Mouse (Mus musculus) embryonic fibroblast, embryonic 13.5 days (primary cell): Measurements from ENCODE around the gene Epsti1. TPM values are rescaled to one million over a fixed set of nuclear protein-coding genes. Genes with fewer than 3 reads are reported as not detected.

ENCODE experiments used
- H3K27ac ChIP-seq: 2 replicates; pipeline ENCODE4 v1.5.1; 2012; ENCODE audit warnings: low read length, control low read depth, inconsistent platforms; ENCODE audit not compliant: insufficient read depth
- H3K4me1 ChIP-seq: 2 replicates; pipeline ENCODE4 v1.6.1; 2011; ENCODE audit warnings: low read length; ENCODE audit not compliant: control insufficient read depth, insufficient read depth
- H3K4me3 ChIP-seq: 2 replicates; pipeline ENCODE4 v1.5.1; 2011; ENCODE audit warnings: mild to moderate bottlenecking, control low read depth, low read length; ENCODE audit not compliant: insufficient read depth
- CTCF ChIP-seq: IDR thresholded peaks from 2 replicates; pipeline ENCODE4 v1.5.1; 2011; ENCODE audit warnings: mild to moderate bottlenecking, control low read depth, low read length, moderate library complexity, borderline replicate concordance; ENCODE audit not compliant: insufficient read depth
- POLR2A ChIP-seq: IDR thresholded peaks from 2 replicates; pipeline ENCODE4 v1.6.1; 2011; ENCODE audit warnings: low read depth, mild to moderate bottlenecking, control low read depth, low read length, moderate library complexity
- polyA plus RNA-seq: library from polyadenylated mRNA; stranded (reverse); fragments of >200 nt; gene quantifications from 2 replicates; pipeline ENCODE4 v1.2.4, GENCODE M21; 2011; ENCODE audit warnings: low read depth; ENCODE audit not compliant: missing spikeins, insufficient read length

Gene Epsti1
- polyA plus RNA-seq, 1 experiment, result 0.37 TPM

DNA sequence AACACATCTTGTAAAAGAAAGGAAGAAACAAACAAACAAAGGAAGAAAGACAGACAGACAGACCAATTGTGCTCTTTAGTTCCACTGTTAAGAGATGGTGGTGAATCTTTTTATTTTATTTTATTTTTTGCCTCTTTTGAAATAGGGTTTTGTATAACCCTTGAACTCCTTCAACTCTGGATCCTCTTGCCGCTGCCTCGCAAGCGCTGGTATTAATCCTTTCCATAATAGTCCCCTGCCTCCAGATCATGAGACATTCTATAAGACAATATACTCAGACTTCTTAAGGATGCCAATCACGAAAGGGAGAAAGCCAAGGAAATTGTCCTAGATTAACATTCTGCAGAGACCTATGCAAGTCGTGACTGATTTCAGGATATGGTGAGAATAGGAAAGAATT lies 11.7 kb downstream of the Epsti1 start:
- no peak overlapping the region for H3K4me3 ChIP-seq
- TF ChIP-seq CTCF (no peak), POLR2A (no peak)
- no peak overlapping the region for H3K27ac ChIP-seq
- no peaks in the 10 kb centered on the region for H3K4me1 ChIP-seq

- no peak for TF ChIP-seq POLR2A
- TF ChIP-seq CTCF, result no peak
- no peak overlapping the region for H3K27ac ChIP-seq
- H3K4me3 ChIP-seq, result no peak overlapping the region
- no peaks in the 10 kb centered on the region for H3K4me1 ChIP-seq
Observed at GRCm38 (mm10) chr14:77921641-77922040, 17.6 kb downstream of the Epsti1 start.

GRCm38 (mm10) chr14:77923076-77923865 lies 19.2 kb downstream of the Epsti1 start:
- Histone ChIP-seq H3K4me3 (no peak overlapping the region), H3K27ac (no peak overlapping the region; the same call in 1 of the 2 replicates), H3K4me1 (no peaks in the 10 kb centered on the region)
- TF ChIP-seq POLR2A (no peak; the same call in 1 of the 2 replicates), CTCF (no peak)

- H3K27ac ChIP-seq, result no peak overlapping the region
- TF ChIP-seq POLR2A (no peak), CTCF (no peak)
Observed at GRCm38 (mm10) chr14:77925414-77925813, 21.4 kb downstream of the Epsti1 start.

DNA sequence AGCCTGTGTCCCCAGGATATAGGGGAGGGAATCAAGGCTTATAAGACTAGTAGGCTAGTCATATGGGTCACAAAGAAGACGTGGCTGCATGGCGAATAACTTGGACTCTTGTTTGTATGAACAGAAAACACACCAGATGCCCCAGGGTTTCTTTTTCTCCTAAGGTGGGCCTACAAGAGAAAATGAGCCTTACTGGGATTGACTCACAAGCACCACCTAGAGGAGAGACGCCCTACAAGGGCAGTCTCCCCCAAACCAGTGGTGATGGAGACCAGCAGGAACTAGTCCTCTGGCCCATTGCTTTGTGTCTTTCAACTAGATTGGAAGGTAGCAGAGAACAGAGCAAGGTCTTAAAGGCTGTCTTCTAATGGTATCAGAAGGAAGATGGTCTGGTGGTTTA lies 22.7 kb downstream of the Epsti1 start:
- Histone ChIP-seq H3K4me3 (no peak overlapping the region), H3K4me1 (no peaks in the 10 kb centered on the region), H3K27ac (no peak overlapping the region)
- no peak for TF ChIP-seq POLR2A
- TF ChIP-seq CTCF, result no peak

More at GRCm38 (mm10) chr14:77925414-77925813, 21.4 kb downstream of the Epsti1 start:
- Histone ChIP-seq H3K4me1 (no peaks in the 10 kb centered on the region), H3K4me3 (no peak overlapping the region)

DNA sequence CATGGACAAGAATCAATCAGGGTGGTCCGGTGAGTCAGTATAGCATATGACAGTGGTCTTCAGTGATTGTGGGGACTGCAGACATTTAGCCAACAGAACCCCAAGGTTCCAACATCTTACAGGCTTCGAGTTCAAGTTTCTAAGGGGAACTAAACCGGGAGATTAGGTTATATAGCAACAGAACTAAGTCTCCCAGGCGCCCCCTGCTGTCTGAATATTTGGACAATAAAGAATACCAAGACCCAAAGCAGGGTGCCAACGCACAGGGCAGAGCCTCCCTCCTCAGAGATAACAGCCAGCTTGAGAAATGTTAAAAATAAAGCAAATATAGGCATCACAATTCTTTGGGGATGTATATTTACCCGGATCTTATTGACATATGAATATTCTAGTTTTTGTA lies 24.0 kb downstream of the Epsti1 start:
- Histone ChIP-seq H3K4me3 (no peak overlapping the region), H3K27ac (no peak overlapping the region), H3K4me1 (no peaks in the 10 kb centered on the region)
- TF ChIP-seq CTCF (no peak), POLR2A (no peak)

DNA sequence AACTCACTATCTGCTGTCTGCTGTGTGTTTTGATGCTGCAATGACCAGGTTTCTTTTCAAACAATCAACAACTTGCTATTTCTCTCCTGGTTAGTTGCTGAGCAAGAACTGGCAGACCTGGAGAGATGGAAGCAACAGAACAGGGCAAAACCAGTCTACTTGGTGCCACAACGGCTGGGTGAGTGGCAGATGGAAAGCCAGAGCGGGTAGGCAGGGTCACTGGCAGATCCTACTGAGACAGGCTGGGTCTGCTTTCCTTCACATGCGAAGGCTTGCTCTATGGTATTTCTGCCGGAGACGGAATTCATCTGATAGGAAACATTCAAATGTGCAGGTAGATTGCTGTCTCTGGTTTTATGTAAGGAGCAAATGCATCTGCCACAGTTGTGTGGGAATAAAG lies 24.6 kb downstream of the Epsti1 start:
- Histone ChIP-seq H3K4me3 (no peak overlapping the region), H3K27ac (no peak overlapping the region), H3K4me1 (no peaks in the 10 kb centered on the region)
- no peak for TF ChIP-seq POLR2A
- no peak for TF ChIP-seq CTCF

- Histone ChIP-seq H3K4me3 (no peak overlapping the region), H3K4me1 (no peaks in the 10 kb centered on the region), H3K27ac (no peak overlapping the region)
- TF ChIP-seq POLR2A (no peak), CTCF (no peak)
Observed at GRCm38 (mm10) chr14:77929139-77929678, 25.2 kb downstream of the Epsti1 start.

DNA sequence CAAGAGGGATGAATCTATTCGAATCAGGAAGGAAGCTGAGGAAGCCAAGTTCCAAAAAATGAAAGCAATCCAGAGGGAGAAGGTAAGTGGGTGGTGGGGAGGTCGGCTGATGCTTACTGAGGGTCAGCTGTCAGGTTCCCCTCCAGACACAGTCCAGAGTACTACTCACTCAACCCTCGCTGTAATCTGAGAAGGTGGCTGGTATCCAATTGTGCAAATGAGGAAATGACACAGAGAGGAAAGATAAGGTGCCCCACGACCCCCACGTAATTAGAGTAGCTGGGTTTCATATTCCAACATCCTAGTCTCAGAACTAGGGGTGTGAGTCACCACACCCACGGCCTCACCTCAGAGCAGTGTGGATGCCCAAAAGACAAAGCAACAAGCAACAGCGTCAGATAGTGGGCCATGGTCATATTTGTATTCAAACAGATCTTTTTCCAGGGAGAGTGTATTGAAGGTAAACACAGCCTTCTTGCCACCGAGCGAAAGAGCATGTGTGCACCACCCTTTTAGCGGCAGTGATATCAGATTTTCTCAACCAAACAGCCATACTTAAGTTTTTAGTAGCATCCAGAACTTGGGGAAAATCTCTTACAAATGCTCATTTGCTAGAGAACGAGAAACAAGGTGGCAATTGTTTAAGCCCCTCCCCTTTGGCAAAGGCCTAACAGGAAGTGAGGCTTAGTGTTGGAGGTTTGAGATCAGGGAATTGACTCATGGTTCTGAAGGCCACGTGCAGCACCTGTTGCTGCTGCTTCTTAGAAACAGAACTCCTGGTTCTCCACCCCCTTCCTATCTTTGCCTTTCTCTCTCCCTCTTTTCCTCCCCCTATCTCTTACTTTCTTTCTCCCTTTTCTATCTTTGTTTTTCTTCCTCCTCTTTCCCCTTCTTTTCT lies 28.4 kb downstream of the Epsti1 start:
- no peak overlapping the region for H3K27ac ChIP-seq

GRCm38 (mm10) chr14:77933243-77933642 lies 29.2 kb downstream of the Epsti1 start:
- no peak overlapping the region for H3K4me3 ChIP-seq
- no peak for TF ChIP-seq CTCF
- no peak for TF ChIP-seq POLR2A
- H3K27ac ChIP-seq, result no peak overlapping the region
- H3K4me1 ChIP-seq, result no peaks in the 10 kb centered on the region

More for the DNA sequence above, 28.4 kb downstream of the Epsti1 start:
- no peak for TF ChIP-seq POLR2A
- no peak for TF ChIP-seq CTCF
- Histone ChIP-seq H3K4me1 (no peaks in the 10 kb centered on the region), H3K4me3 (no peak overlapping the region)
